Mouse (Mus musculus): ENCODE measurements around the gene Dppa4.

GRCm38 (mm10) chr16:48320781-48321180 lies 37.2 kb downstream of the Dppa4 start:
- no peak for TF ChIP-seq POLR2A (IDR thresholded peaks at IDR 0.05; ENCODE audit: control insufficient read depth, extremely low read depth, insufficient read depth, low read length, poor library complexity)
- TF ChIP-seq CTCF (IDR thresholded peaks at IDR 0.05; ENCODE audit: borderline replicate concordance, control insufficient read depth, extremely low read depth, insufficient read depth, low read length, poor library complexity) = no peak

Data from thymus, adult 2 months (tissue).